Mouse (Mus musculus) brain, embryonic 18.5 days (tissue): ENCODE results near the gene Gm13101.
"Not testable (repeated sequence)": the region's sequence is repeated elsewhere in the genome, so short reads cannot be mapped to it uniquely, and the experiment has no call there.

Source experiments
- DNase-seq: peaks from one replicate; pipeline ENCODE4 v3.0.0-alpha.2; 2012; ENCODE audit warnings: low read depth, low spot score

The Gm13101 gene

GRCm38 (mm10) chr4:143966850-143967249, at the start of gene Gm13101:
Gm13101 (minus strand) TSS chr4:143966950.
- not testable (repeated sequence) for DNase-seq

GRCm38 (mm10) chr4:143994269-143994668, 27.5 kb upstream of the Gm13101 start, which contains the start of gene Pramef17:
Pramef17 (minus strand) TSS chr4:143994369.
- not testable (repeated sequence) for DNase-seq

- not testable (repeated sequence) for DNase-seq
These were observed 21.4 kb upstream of the Gm13101 start for GRCm38 (mm10) chr4:143988126-143988525.

GRCm38 (mm10) chr4:143987475-143987941, 20.8 kb upstream of the Gm13101 start:
- not testable (repeated sequence) for DNase-seq

- not testable (repeated sequence) for DNase-seq
These were observed 19.0 kb upstream of the Gm13101 start for GRCm38 (mm10) chr4:143985733-143986132.

- not testable (repeated sequence) for DNase-seq
These were observed 18.4 kb upstream of the Gm13101 start for GRCm38 (mm10) chr4:143985165-143985564.

- not testable (repeated sequence) for DNase-seq
These were observed 16.7 kb upstream of the Gm13101 start for GRCm38 (mm10) chr4:143983446-143983845.

- DNase-seq, result not testable (repeated sequence)
These were observed 15.8 kb downstream of the Gm13101 start, which contains the start of gene Pramef25 for GRCm38 (mm10) chr4:143950916-143951315. Pramef25 (minus strand) TSS chr4:143951016.
